Mouse (Mus musculus): Measurements from ENCODE around the gene Stoml2. TPM values are rescaled to one million over a fixed set of nuclear protein-coding genes. Genes with fewer than 3 reads are reported as not detected.
A peak's percentile ranks its signal among the peaks of the same experiment; 100 is the strongest.
"Not testable (repeated sequence)": the region's sequence is repeated elsewhere in the genome, so short reads cannot be mapped to it uniquely, and the experiment has no call there.

Stoml2 gene
- total and polyA plus RNA-seq, 2 experiments from 2014 or later = 77.9 to 171 TPM

- 70% methylated on average over 1 of the region's 1 CpGs for WGBS
- no peak overlapping the region for H3K4me2 ChIP-seq (ENCODE audit: low read depth, low read length)
- DNase-seq (ENCODE audit: low spot score) = no peak
- H3K4me3 ChIP-seq (ENCODE audit: low read depth, low read length) = no peak overlapping the region
- no peaks in the 10 kb centered on the region for H3K4me1 ChIP-seq (ENCODE audit: control insufficient read depth, insufficient read depth)
- H3K36me3 ChIP-seq (replicated peaks; ENCODE audit: control insufficient read depth, insufficient read depth, low read length) = peaks cover 98% of the 10 kb centered on the region
- no peak overlapping the region for H3K27ac ChIP-seq (ENCODE audit: low read depth)
- no peak for ATAC-seq (ENCODE audit: insufficient read depth, low read depth)
- no peaks in the 10 kb centered on the region for H3K27me3 ChIP-seq (ENCODE audit: control insufficient read depth, insufficient read depth, low read length)
- no peaks in the 10 kb centered on the region for H3K9me3 ChIP-seq (replicated peaks; ENCODE audit: control insufficient read depth, low read length)
- TF ChIP-seq CTCF (IDR thresholded peaks at IDR 0.05; ENCODE audit: low read depth) = 0 out of 2 replicates have a peak, but pooled peaks have one; percentile 5
- TF ChIP-seq EP300 (IDR thresholded peaks at IDR 0.05; ENCODE audit: low read depth) = no peak
- no peak overlapping the region for H3K9ac ChIP-seq (replicated peaks; ENCODE audit: low read depth, low read length)
These were observed 43.2 kb downstream of the Stoml2 start for GRCm38 (mm10) chr4:42988296-42988695.

- not testable (repeated sequence) for DNase-seq (ENCODE audit: low spot score); H3K4me1 ChIP-seq (ENCODE audit: control insufficient read depth, insufficient read depth); H3K27ac ChIP-seq (ENCODE audit: low read depth); H3K4me2 ChIP-seq (ENCODE audit: low read depth, low read length); ATAC-seq (ENCODE audit: insufficient read depth, low read depth); H3K9me3 ChIP-seq (replicated peaks; ENCODE audit: control insufficient read depth, low read length); H3K4me3 ChIP-seq (ENCODE audit: low read depth, low read length); H3K9ac ChIP-seq (replicated peaks; ENCODE audit: low read depth, low read length); H3K27me3 ChIP-seq (ENCODE audit: control insufficient read depth, insufficient read depth, low read length)
- WGBS = 97% methylated on average over 6 of the region's 8 CpGs
- H3K36me3 ChIP-seq (replicated peaks; ENCODE audit: control insufficient read depth, insufficient read depth, low read length) = peaks cover 74% of the 10 kb centered on the region
These were observed 51.0 kb downstream of the Stoml2 start for GRCm38 (mm10) chr4:42980467-42980866.

GRCm38 (mm10) chr4:42978062-42978461 lies 53.4 kb downstream of the Stoml2 start:
- Histone ChIP-seq H3K4me2 (ENCODE audit: low read depth, low read length) (no peak overlapping the region), H3K27me3 (ENCODE audit: control insufficient read depth, insufficient read depth, low read length) (no peaks in the 10 kb centered on the region), H3K27ac (ENCODE audit: low read depth) (no peak overlapping the region), H3K9me3 (replicated peaks; ENCODE audit: control insufficient read depth, low read length) (no peaks in the 10 kb centered on the region), H3K36me3 (replicated peaks; ENCODE audit: control insufficient read depth, insufficient read depth, low read length) (peaks cover 50% of the 10 kb centered on the region), H3K4me3 (ENCODE audit: low read depth, low read length) (no peak overlapping the region), H3K9ac (replicated peaks; ENCODE audit: low read depth, low read length) (no peak overlapping the region), H3K4me1 (ENCODE audit: control insufficient read depth, insufficient read depth) (peaks cover 6% of the 10 kb centered on the region; the same call in 1 of the 2 replicates)
- 88% methylated on average over 4 of the region's 4 CpGs for WGBS
- no peak for ATAC-seq (ENCODE audit: insufficient read depth, low read depth)
- no peak for DNase-seq (ENCODE audit: low spot score)
- no peak for TF ChIP-seq EP300 (IDR thresholded peaks at IDR 0.05; ENCODE audit: low read depth)
- TF ChIP-seq CTCF (IDR thresholded peaks at IDR 0.05; ENCODE audit: low read depth) = no peak; the same call in 1 of the 2 replicates

Other genes with a start within 250 kb of the Stoml2 start
- gene Fam205a1, start 177.8 kb downstream of the Stoml2 start, total RNA-seq (2014; rRNA removed; ENCODE audit: low replicate concordance) = not detected in 2 replicates
- gene Fam205a1, start 177.8 kb downstream of the Stoml2 start, polyA plus RNA-seq (2015; fragmentation: Nextera tagmentation; extraction: Ambion mirVana) = not detected in 2 replicates
- gene Gm12394, start 174.9 kb downstream of the Stoml2 start, total RNA-seq (2014; rRNA removed; ENCODE audit: low replicate concordance) = not detected in 2 replicates
- gene Gm12394, start 174.9 kb downstream of the Stoml2 start, polyA plus RNA-seq (2015; fragmentation: Nextera tagmentation; extraction: Ambion mirVana) = 0.05 and 0.07 TPM in 2 replicates
- not detected in 2 replicates for gene Fam205c, start 157.5 kb downstream of the Stoml2 start, total RNA-seq (2014; rRNA removed; ENCODE audit: low replicate concordance)
- gene Fam205c, start 157.5 kb downstream of the Stoml2 start, polyA plus RNA-seq (2015; fragmentation: Nextera tagmentation; extraction: Ambion mirVana) = 0.18 and 0.23 TPM in 2 replicates
- gene Phf24, start 115.0 kb downstream of the Stoml2 start, total RNA-seq (2014; rRNA removed; ENCODE audit: low replicate concordance) = 4.1 and 13.2 TPM in 2 replicates
- gene Phf24, start 115.0 kb downstream of the Stoml2 start, polyA plus RNA-seq (2015; fragmentation: Nextera tagmentation; extraction: Ambion mirVana) = 5.0 and 5.3 TPM in 2 replicates
- gene Dnajb5, start 81.9 kb downstream of the Stoml2 start, total RNA-seq (2014; rRNA removed; ENCODE audit: low replicate concordance) = 41.8 and 59.1 TPM in 2 replicates
- gene Dnajb5, start 81.9 kb downstream of the Stoml2 start, polyA plus RNA-seq (2015; fragmentation: Nextera tagmentation; extraction: Ambion mirVana) = 12.5 and 18.2 TPM in 2 replicates
- gene 1700022I11Rik, start 62.1 kb downstream of the Stoml2 start, total RNA-seq (2014; rRNA removed; ENCODE audit: low replicate concordance) = not detected in 2 replicates
- gene 1700022I11Rik, start 62.1 kb downstream of the Stoml2 start, polyA plus RNA-seq (2015; fragmentation: Nextera tagmentation; extraction: Ambion mirVana) = 0.19 and 0.41 TPM in 2 replicates
- 166 and 201 TPM in 2 replicates for gene Vcp, start 31.2 kb downstream of the Stoml2 start, total RNA-seq (2014; rRNA removed; ENCODE audit: low replicate concordance)
- 398 and 438 TPM in 2 replicates for gene Vcp, start 31.2 kb downstream of the Stoml2 start, polyA plus RNA-seq (2015; fragmentation: Nextera tagmentation; extraction: Ambion mirVana)
- 4.5 and 4.9 TPM in 2 replicates for gene Fancg, start 21.2 kb downstream of the Stoml2 start, total RNA-seq (2014; rRNA removed; ENCODE audit: low replicate concordance)
- 4.6 and 4.9 TPM in 2 replicates for gene Fancg, start 21.2 kb downstream of the Stoml2 start, polyA plus RNA-seq (2015; fragmentation: Nextera tagmentation; extraction: Ambion mirVana)
- gene Pigo, start 5.9 kb downstream of the Stoml2 start, total RNA-seq (2014; rRNA removed; ENCODE audit: low replicate concordance) = 11.3 and 25.2 TPM in 2 replicates
- 11.4 and 12.5 TPM in 2 replicates for gene Pigo, start 5.9 kb downstream of the Stoml2 start, polyA plus RNA-seq (2015; fragmentation: Nextera tagmentation; extraction: Ambion mirVana)
- gene Fam214b, start 14.5 kb upstream of the Stoml2 start, total RNA-seq (2014; rRNA removed; ENCODE audit: low replicate concordance) = 15.9 and 27.1 TPM in 2 replicates
- 12.8 and 13.4 TPM in 2 replicates for gene Fam214b, start 14.5 kb upstream of the Stoml2 start, polyA plus RNA-seq (2015; fragmentation: Nextera tagmentation; extraction: Ambion mirVana)
- gene Unc13b, start 27.2 kb upstream of the Stoml2 start, total RNA-seq (2014; rRNA removed; ENCODE audit: low replicate concordance) = 45.7 and 51.8 TPM in 2 replicates
- gene Unc13b, start 27.2 kb upstream of the Stoml2 start, polyA plus RNA-seq (2015; fragmentation: Nextera tagmentation; extraction: Ambion mirVana) = 5.1 and 5.4 TPM in 2 replicates
- 0.04 TPM in 1 of 2 replicates, not detected in the other for gene Atp8b5, start 235.4 kb upstream of the Stoml2 start, total RNA-seq (2014; rRNA removed; ENCODE audit: low replicate concordance)
- 0.11 and 0.12 TPM in 2 replicates for gene Atp8b5, start 235.4 kb upstream of the Stoml2 start, polyA plus RNA-seq (2015; fragmentation: Nextera tagmentation; extraction: Ambion mirVana)